Mouse (Mus musculus) G1E-ER4 (cell line): ENCODE results near the gene Cfd. TPM values are rescaled to one million over a fixed set of nuclear protein-coding genes. Genes with fewer than 3 reads are reported as not detected.

Source experiments
- GATA1 ChIP-seq: IDR thresholded peaks from one replicate; pipeline ENCODE4 v1.8.0; 2012; ENCODE audit warnings: low read length, inconsistent platforms
- polyA plus RNA-seq: library from polyadenylated mRNA; stranded (reverse); fragments of >175 nt; gene quantifications from 2 replicates; pipeline ENCODE4 v1.2.3, GENCODE M21; 2012

The Cfd gene
- polyA plus RNA-seq, 1 experiment = not detected

DNA sequence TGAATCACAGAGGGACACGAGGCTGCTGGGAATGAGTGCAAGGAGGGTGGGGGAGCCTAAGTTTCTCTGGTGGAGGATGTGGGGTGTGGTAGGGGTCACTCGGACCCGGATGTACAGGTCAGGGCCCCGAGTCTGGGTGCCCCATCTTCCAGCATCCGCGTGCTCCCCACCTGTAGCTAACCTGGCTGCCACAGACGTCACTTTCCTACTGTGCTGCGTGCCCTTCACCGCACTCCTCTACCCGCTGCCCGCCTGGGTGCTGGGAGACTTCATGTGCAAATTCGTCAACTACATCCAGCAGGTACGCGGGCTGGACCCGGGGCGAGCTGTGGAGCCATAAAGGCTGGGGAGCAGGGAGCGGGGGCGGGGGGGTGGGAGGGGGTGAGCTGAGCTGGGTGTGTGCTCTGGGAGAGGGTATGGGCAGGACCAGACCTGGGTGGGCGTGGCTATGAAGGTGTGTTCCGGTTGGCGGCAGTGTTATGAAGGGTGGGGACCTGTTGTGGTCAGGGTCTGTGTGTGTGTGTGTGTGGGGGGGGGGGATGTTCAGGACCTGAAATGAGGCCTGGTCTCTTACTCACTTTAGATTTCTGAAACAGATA is 28.7 kb downstream of the Cfd start:
- TF ChIP-seq GATA1 = no peak

DNA sequence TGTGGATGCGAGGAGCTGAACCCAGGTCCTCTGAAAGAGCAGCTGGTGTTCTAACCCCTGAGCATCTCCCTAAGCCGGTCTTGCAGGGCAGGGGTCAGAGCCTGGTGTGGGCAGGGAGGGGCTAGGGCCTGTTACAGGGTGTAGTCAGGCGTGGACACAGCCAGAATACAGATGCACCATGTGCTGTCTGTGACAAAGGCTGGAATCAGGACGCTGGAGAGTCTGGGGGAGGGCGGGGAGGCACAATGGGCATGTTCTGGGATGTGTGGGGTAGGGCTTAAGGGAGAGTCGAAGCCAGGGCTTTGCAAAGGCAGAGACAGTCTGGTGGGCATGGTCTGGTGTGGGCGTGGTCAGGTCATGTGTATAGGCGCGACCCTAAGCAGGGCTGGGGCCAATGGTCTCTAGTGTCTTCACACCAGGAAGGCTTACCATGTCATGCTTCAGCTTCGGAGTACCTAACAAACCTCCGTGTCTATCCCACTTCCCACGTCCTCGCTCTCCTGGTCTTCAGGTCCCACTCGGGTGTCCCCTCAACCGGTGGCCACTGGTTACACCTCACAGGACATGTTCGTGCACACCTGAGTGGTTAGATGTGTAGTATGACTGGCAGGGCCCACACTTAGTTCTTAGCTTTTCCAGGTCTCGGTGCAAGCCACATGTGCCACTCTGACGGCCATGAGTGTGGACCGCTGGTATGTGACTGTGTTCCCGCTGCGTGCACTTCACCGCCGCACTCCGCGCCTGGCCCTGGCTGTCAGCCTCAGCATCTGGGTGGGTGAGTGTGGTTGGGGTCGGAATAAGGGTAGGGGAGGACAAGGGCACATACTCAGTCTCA is 29.6 kb downstream of the Cfd start:
- no peak for TF ChIP-seq GATA1

GRCm38 (mm10) chr10:79920958-79921535 is 30.4 kb downstream of the Cfd start, which contains the start of gene R3hdm4:
Gene R3hdm4, minus strand, starts transcription at chr10:79921208.
- no peak for TF ChIP-seq GATA1

- no peak for TF ChIP-seq GATA1
Observed at GRCm38 (mm10) chr10:79921572-79921971, 30.9 kb downstream of the Cfd start.

DNA sequence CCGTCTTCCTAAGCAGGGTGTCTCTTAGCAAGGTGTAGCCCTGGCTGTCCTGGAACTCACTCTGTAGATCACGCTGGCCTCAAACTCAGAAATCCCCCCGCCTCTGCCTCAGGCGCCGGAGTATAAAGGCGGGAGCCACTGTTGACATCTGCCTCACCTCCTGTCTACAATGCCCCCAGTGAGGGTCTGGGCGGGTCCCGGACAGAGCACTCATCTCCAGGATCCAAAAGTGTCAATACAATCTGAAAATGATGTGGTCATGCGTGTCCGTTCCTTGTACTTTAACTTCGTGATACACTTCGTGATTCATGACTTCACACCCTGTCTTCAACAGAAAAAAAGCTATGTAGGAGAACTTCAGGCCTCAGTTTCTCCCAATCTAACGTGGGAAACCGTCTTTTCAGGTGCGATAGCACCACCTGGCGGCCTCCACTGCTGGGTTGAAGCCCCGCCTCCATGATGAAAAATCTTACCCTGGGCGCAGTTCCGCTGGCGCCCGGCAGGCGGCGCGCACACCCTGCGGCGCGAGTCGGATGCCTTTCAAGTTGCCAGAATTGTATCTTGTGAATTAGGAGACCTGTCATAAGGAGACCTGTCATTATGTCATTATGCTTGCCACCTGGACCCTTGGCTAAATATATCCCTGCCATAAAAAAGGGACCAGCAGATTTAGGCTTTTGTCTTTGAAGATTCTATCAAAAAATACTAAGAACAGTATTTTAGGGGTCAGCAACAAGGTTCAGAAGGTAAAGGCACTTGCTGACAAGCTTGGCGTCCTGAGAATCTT is 34.5 kb downstream of the Cfd start:
- TF ChIP-seq GATA1 = no peak

- TF ChIP-seq GATA1 = no peak
Observed at GRCm38 (mm10) chr10:79925785-79926490, 35.3 kb downstream of the Cfd start.

DNA sequence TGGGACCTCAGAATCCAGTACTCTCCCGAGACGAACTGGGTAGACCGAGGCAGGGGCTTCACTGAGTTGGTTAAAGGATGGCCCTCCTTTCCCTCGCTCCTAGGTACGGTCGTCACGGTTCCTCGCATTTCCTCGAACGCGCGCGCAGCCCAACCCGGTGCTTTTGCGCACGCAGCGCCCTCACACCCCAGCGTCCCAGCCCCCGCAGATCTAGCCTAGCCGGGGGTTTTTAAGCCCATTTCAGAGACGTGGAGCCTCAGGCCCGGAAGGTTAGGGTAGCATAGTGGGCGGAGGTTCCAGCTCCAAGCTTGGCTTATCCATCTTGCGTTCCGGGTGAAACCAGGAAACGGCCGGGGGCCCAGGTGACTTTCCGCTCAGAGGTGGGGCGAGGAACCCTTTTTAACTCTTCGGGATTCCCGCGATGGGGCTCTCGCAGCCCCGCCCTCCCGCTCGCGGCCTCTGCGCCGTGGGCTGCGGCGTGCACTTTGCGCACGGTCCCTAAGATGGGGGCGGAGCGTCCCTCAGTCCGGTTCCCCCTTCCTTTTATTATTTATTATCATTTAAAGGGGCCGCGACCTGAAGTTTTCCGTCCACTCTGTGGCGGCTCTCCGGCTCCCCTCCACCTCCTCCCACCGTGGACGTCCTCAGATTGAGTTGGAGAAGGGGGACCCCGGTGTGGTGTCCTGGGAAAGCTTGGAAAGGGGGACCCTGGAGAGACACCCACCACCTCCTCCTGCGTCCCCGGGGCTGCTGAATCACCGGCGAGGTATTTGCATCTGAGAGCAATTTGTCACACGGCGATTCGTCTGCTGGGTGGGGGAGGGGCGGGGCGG is 36.1 kb downstream of the Cfd start, which contains the start of gene Arid3a:
Gene Arid3a (plus strand): TSS at position 553 of the 833 bp plus-strand sequence.
- no peak for TF ChIP-seq GATA1

- TF ChIP-seq GATA1 = no peak
Observed at GRCm38 (mm10) chr10:79927324-79928029, 36.8 kb downstream of the Cfd start.

- no peak for TF ChIP-seq GATA1
Observed at GRCm38 (mm10) chr10:79928030-79928694, 37.5 kb downstream of the Cfd start.

GRCm38 (mm10) chr10:79928907-79929701 is 38.5 kb downstream of the Cfd start:
- no peak for TF ChIP-seq GATA1

GRCm38 (mm10) chr10:79929967-79930825 is 39.5 kb downstream of the Cfd start:
- TF ChIP-seq GATA1 = no peak
